Mouse (Mus musculus): ENCODE data around the gene Dgki. TPM values are rescaled to one million over a fixed set of nuclear protein-coding genes. Genes with fewer than 3 reads are reported as not detected.

The Dgki gene
- polyA plus RNA-seq, 1 experiment from 2014 or later: 0.97 TPM

DNA sequence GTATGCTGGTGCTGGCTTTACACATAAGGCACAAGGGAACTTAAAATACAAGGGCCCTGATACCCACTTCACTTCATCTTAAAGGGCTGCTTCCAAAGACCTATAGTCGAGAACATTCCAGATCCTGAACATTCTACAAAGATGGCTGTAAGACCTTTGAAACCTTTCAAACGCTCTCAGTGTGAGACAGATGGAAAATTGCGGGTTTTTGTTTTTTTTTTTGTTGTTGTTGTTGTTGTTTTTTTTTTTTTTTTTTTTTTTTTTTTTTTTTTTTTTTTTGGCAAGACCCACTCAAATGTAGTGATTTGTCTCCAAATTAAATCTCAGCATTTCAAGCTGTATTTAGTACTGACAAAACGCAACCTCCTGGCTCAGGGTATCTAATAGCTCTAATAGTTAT is 32.0 kb downstream of the Dgki start:
- ATAC-seq (ENCODE audit: insufficient number of reproducible peaks, low FRiP score, low TSS enrichment, low read depth) (no peak), DNase-seq (ENCODE audit: low spot score) (no peak)
- Histone ChIP-seq H3K9me3 (ENCODE audit: control insufficient read depth, low read length) (no peaks in the 10 kb centered on the region), H3K36me3 (ENCODE audit: control insufficient read depth, insufficient read depth, low read length) (no peaks in the 10 kb centered on the region), H3K4me3 (ENCODE audit: low read depth, low read length) (no peak overlapping the region), H3K4me2 (ENCODE audit: low read depth, severe bottlenecking) (no peak overlapping the region), H3K9ac (ENCODE audit: low read length) (no peak overlapping the region), H3K27me3 (ENCODE audit: control insufficient read depth, insufficient read depth, low read length) (no peaks in the 10 kb centered on the region), H3K27ac (replicated peaks; ENCODE audit: low read depth, low read length) (no peak overlapping the region), H3K4me1 (ENCODE audit: control insufficient read depth, insufficient read depth, low read length) (no peaks in the 10 kb centered on the region)
- WGBS: 93% methylated on average over 4 of the region's 4 CpGs

DNA sequence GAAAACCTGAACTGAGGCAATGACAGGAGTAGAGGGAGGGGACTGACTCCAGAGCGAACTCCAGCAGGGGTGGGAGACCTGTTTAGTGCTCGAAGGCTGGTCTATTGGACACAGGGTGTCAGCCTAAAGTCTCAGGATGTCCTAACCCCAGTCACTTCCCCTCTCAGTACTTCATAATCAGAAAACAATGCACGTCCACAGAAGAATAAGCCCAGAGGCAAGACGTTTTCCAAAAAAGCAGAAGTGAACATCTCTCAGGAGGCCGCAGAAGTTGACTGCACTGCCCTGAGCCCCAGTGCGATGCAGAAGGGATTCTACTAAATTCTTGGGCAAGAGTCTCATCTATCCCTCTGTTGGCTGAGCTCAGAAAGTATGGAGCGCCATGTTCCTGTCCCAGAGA is 37.5 kb downstream of the Dgki start:
- Histone ChIP-seq H3K4me3 (ENCODE audit: low read depth, low read length) (no peak overlapping the region), H3K36me3 (ENCODE audit: control insufficient read depth, insufficient read depth, low read length) (no peaks in the 10 kb centered on the region), H3K4me1 (ENCODE audit: control insufficient read depth, insufficient read depth, low read length) (no peaks in the 10 kb centered on the region), H3K9me3 (ENCODE audit: control insufficient read depth, low read length) (no peaks in the 10 kb centered on the region), H3K27ac (replicated peaks; ENCODE audit: low read depth, low read length) (no peak overlapping the region), H3K9ac (ENCODE audit: low read length) (no peak overlapping the region), H3K27me3 (ENCODE audit: control insufficient read depth, insufficient read depth, low read length) (no peaks in the 10 kb centered on the region), H3K4me2 (ENCODE audit: low read depth, severe bottlenecking) (no peak overlapping the region)
- ATAC-seq (ENCODE audit: insufficient number of reproducible peaks, low FRiP score, low TSS enrichment, low read depth): no peak
- no peak for DNase-seq (ENCODE audit: low spot score)
- 82% methylated on average over 7 of the region's 7 CpGs for WGBS

DNA sequence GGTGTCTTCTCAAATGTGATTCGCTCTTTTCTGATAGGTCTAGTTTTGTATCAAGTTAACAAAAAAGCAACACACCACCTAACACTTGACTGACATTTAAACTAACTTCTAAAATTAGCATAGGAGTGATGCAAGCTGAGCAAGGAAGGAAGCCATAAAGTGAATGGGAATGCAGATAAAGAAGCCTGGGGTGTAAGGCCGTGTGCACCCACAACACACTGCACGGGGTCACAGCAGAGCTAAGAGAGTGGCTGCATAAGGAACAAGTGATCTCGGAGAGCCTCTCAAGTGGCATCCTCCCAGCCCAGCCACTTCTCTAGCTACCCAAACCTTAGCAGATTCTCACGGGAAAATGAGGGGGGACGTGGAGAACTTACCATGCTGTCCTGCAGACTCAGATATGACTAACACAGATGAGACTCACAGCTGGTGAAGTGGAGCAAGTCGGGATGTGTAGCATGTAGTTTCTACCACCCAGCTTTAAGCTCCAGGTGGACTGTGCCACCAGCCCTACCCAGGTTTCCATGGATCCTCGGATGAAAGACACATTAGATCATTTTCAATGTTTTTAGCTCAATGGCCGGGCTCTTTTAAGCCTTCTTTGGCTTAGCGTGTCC is 38.6 kb downstream of the Dgki start:
- H3K9me3 ChIP-seq (ENCODE audit: control insufficient read depth, low read length): no peaks in the 10 kb centered on the region
- no peak overlapping the region for H3K4me2 ChIP-seq (ENCODE audit: low read depth, severe bottlenecking)
- no peaks in the 10 kb centered on the region for H3K36me3 ChIP-seq (ENCODE audit: control insufficient read depth, insufficient read depth, low read length)
- no peaks in the 10 kb centered on the region for H3K27me3 ChIP-seq (ENCODE audit: control insufficient read depth, insufficient read depth, low read length)
- DNase-seq (ENCODE audit: low spot score): no peak
- 86% methylated on average over 10 of the region's 10 CpGs for WGBS
- H3K27ac ChIP-seq (replicated peaks; ENCODE audit: low read depth, low read length): no peak overlapping the region
- H3K4me1 ChIP-seq (ENCODE audit: control insufficient read depth, insufficient read depth, low read length): no peaks in the 10 kb centered on the region
- no peak overlapping the region for H3K9ac ChIP-seq (ENCODE audit: low read length)
- ATAC-seq (ENCODE audit: insufficient number of reproducible peaks, low FRiP score, low TSS enrichment, low read depth): no peak
- no peak overlapping the region for H3K4me3 ChIP-seq (ENCODE audit: low read depth, low read length)

DNA sequence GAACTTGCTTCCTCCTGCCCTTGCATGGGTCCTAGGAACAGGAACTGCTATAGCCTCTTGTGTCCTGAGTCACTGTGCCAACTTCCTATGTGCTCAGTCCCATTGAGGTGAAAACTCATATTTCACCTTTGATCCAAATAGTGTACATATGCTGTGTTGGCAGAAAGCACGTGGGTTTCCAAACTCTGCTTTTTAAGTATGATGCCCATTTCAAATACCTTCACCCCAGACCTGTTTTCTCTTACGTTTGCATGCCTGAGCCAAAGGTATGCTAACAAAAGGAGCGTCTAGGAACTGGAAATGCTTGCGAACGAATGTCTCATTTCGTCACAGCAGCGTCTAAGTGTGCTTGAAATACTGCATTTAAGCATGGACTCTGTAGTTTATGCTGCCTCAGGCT is 41.3 kb downstream of the Dgki start:
- no peak overlapping the region for H3K27ac ChIP-seq (replicated peaks; ENCODE audit: low read depth, low read length)
- no peaks in the 10 kb centered on the region for H3K9me3 ChIP-seq (ENCODE audit: control insufficient read depth, low read length)
- H3K4me2 ChIP-seq (ENCODE audit: low read depth, severe bottlenecking): no peak overlapping the region
- 88% methylated on average over 7 of the region's 7 CpGs for WGBS
- DNase-seq (ENCODE audit: low spot score) (no peak), ATAC-seq (ENCODE audit: insufficient number of reproducible peaks, low FRiP score, low TSS enrichment, low read depth) (no peak)
- 0 out of 2 replicates have a peak, but pooled peaks cover under 1% of the 10 kb centered on the region for H3K4me1 ChIP-seq (ENCODE audit: control insufficient read depth, insufficient read depth, low read length)
- H3K36me3 ChIP-seq (ENCODE audit: control insufficient read depth, insufficient read depth, low read length): no peaks in the 10 kb centered on the region
- H3K4me3 ChIP-seq (ENCODE audit: low read depth, low read length): no peak overlapping the region
- H3K9ac ChIP-seq (ENCODE audit: low read length): no peak overlapping the region
- no peaks in the 10 kb centered on the region for H3K27me3 ChIP-seq (ENCODE audit: control insufficient read depth, insufficient read depth, low read length)

DNA sequence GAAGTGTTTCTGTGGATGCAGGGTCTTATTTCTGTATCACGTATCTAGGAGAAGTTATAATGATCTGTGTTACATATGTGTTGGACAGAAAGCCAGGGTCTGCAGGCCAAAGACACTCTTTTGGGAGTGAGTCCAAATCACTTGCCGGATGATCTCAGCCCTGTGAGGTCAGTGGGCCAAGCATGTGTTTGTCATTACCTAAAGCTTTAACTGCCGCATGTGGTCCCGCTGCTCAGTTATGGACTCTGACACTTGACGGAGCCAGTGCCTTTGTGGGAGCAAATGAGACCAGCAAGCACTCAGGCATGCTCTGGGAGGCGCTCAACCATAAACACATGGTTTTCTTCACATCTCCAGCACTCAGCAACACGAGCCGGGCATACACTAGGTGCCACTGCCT is 45.8 kb downstream of the Dgki start:
- H3K9ac ChIP-seq (ENCODE audit: low read length): no peak overlapping the region
- no peaks in the 10 kb centered on the region for H3K27me3 ChIP-seq (ENCODE audit: control insufficient read depth, insufficient read depth, low read length)
- DNase-seq (ENCODE audit: low spot score) (peak; percentile 79), ATAC-seq (ENCODE audit: insufficient number of reproducible peaks, low FRiP score, low TSS enrichment, low read depth) (peak; percentile 88)
- no peaks in the 10 kb centered on the region for H3K36me3 ChIP-seq (ENCODE audit: control insufficient read depth, insufficient read depth, low read length)
- H3K9me3 ChIP-seq (ENCODE audit: control insufficient read depth, low read length): no peaks in the 10 kb centered on the region
- 0 out of 2 replicates have a peak, but pooled peaks cover 5% of the 10 kb centered on the region for H3K4me1 ChIP-seq (ENCODE audit: control insufficient read depth, insufficient read depth, low read length)
- no peak overlapping the region for H3K4me3 ChIP-seq (ENCODE audit: low read depth, low read length)
- 9% methylated on average over 8 of the region's 8 CpGs for WGBS
- H3K27ac ChIP-seq (replicated peaks; ENCODE audit: low read depth, low read length): no peak overlapping the region
- H3K4me2 ChIP-seq (ENCODE audit: low read depth, severe bottlenecking): no peak overlapping the region

DNA sequence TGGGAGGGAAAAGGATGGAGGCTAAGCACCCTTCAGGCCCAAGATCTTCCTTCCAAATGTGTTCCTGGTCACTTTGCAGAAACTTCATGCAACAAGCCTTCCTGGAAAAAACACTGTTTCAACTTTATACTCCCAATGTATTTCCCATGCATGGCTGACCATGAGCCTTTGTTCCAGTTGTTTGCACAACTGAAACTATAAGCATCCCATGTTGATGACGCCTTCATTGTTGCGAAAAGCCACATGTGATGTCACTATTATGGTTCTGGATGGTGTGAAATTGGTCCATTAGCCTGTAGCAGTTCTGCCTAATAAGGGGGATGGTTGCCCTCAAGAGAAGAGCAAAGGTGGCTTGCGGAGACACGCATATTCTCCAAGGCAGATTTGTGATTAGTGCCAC is 47.4 kb downstream of the Dgki start:
- Histone ChIP-seq H3K27ac (replicated peaks; ENCODE audit: low read depth, low read length) (no peak overlapping the region), H3K4me3 (ENCODE audit: low read depth, low read length) (no peak overlapping the region), H3K4me1 (ENCODE audit: control insufficient read depth, insufficient read depth, low read length) (0 out of 2 replicates have a peak, but pooled peaks cover 5% of the 10 kb centered on the region), H3K9ac (ENCODE audit: low read length) (no peak overlapping the region), H3K27me3 (ENCODE audit: control insufficient read depth, insufficient read depth, low read length) (no peaks in the 10 kb centered on the region), H3K9me3 (ENCODE audit: control insufficient read depth, low read length) (no peaks in the 10 kb centered on the region), H3K4me2 (ENCODE audit: low read depth, severe bottlenecking) (no peak overlapping the region), H3K36me3 (ENCODE audit: control insufficient read depth, insufficient read depth, low read length) (no peaks in the 10 kb centered on the region)
- no peak for DNase-seq (ENCODE audit: low spot score)
- no peak for ATAC-seq (ENCODE audit: insufficient number of reproducible peaks, low FRiP score, low TSS enrichment, low read depth)
- 91% methylated on average over 4 of the region's 4 CpGs for WGBS

DNA sequence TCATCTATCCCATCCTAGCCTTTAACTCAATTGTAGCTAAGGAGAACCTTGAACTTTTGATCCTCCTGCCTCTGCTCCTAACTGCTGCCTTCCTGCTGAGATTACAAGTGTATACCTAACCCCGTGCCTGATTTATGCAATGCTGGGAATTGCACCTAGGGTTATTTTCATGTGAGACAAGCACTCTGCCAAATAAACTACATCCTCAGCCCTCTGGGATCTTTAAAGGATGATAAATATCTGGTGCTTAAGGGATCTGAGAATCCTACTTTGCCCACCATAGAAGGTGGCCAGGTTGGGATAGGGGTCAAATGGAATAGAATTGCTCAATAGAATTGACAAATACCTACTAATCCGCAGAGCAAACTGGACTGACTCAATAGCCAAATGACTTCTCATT is 49.3 kb downstream of the Dgki start:
- Histone ChIP-seq H3K4me2 (ENCODE audit: low read depth, severe bottlenecking) (no peak overlapping the region), H3K9me3 (ENCODE audit: control insufficient read depth, low read length) (no peaks in the 10 kb centered on the region), H3K4me1 (ENCODE audit: control insufficient read depth, insufficient read depth, low read length) (0 out of 2 replicates have a peak, but pooled peaks cover 5% of the 10 kb centered on the region), H3K4me3 (ENCODE audit: low read depth, low read length) (no peak overlapping the region), H3K27me3 (ENCODE audit: control insufficient read depth, insufficient read depth, low read length) (no peaks in the 10 kb centered on the region), H3K36me3 (ENCODE audit: control insufficient read depth, insufficient read depth, low read length) (no peaks in the 10 kb centered on the region), H3K27ac (replicated peaks; ENCODE audit: low read depth, low read length) (no peak overlapping the region), H3K9ac (ENCODE audit: low read length) (no peak overlapping the region)
- ATAC-seq (ENCODE audit: insufficient number of reproducible peaks, low FRiP score, low TSS enrichment, low read depth) (no peak), DNase-seq (ENCODE audit: low spot score) (no peak)
- WGBS: 85% methylated on average over 2 of the region's 2 CpGs

DNA sequence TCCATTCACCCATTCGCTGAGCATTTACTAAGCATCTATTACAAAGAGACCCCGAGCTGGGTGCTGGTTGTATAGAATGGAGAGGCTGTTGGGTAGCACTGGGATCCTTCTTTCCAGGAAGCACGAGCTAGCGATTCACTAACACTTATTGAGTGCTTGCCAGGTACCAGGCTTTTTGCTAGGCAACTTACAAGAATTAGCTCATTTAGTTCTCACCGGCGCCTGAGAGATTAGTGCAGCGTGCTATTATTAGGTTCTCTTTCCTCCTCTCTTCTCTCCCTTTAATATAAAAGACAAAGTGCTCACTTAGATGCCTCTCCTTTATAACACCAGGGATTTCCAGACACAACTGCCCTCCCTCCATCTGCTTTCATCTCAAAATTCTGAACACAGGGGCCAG is 54.2 kb downstream of the Dgki start:
- DNase-seq (ENCODE audit: low spot score): no peak
- Histone ChIP-seq H3K4me1 (ENCODE audit: control insufficient read depth, insufficient read depth, low read length) (no peaks in the 10 kb centered on the region), H3K9ac (ENCODE audit: low read length) (no peak overlapping the region), H3K36me3 (ENCODE audit: control insufficient read depth, insufficient read depth, low read length) (no peaks in the 10 kb centered on the region), H3K27me3 (ENCODE audit: control insufficient read depth, insufficient read depth, low read length) (no peaks in the 10 kb centered on the region), H3K4me3 (ENCODE audit: low read depth, low read length) (no peak overlapping the region), H3K4me2 (ENCODE audit: low read depth, severe bottlenecking) (no peak overlapping the region), H3K27ac (replicated peaks; ENCODE audit: low read depth, low read length) (no peak overlapping the region), H3K9me3 (ENCODE audit: control insufficient read depth, low read length) (no peaks in the 10 kb centered on the region)
- WGBS: 87% methylated on average over 7 of the region's 7 CpGs
- no peak for ATAC-seq (ENCODE audit: insufficient number of reproducible peaks, low FRiP score, low TSS enrichment, low read depth)

DNA sequence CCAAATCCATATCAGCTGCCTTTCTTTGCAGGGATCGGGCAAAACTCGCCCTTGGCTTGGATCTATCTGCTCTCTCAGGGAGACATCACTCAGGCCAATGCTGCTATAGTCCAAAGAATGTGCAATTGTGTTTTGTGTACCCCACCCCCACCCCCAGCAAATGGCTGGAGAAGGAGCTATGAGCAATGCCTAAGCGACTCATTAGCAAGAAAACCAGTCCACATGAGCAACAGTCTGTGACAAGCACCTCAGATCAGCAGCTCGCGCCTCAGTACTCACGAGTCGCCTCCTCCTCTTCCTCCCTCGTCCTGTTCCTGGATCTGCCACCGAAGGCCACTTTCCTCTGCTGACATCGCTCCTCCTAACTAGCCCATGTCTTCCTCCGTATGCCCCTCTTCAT is 55.9 kb downstream of the Dgki start:
- Histone ChIP-seq H3K4me1 (ENCODE audit: control insufficient read depth, insufficient read depth, low read length) (no peaks in the 10 kb centered on the region), H3K36me3 (ENCODE audit: control insufficient read depth, insufficient read depth, low read length) (no peaks in the 10 kb centered on the region), H3K9ac (ENCODE audit: low read length) (no peak overlapping the region), H3K27ac (replicated peaks; ENCODE audit: low read depth, low read length) (no peak overlapping the region), H3K9me3 (ENCODE audit: control insufficient read depth, low read length) (no peaks in the 10 kb centered on the region), H3K4me3 (ENCODE audit: low read depth, low read length) (no peak overlapping the region), H3K4me2 (ENCODE audit: low read depth, severe bottlenecking) (no peak overlapping the region), H3K27me3 (ENCODE audit: control insufficient read depth, insufficient read depth, low read length) (no peaks in the 10 kb centered on the region)
- ATAC-seq (ENCODE audit: insufficient number of reproducible peaks, low FRiP score, low TSS enrichment, low read depth): no peak
- DNase-seq (ENCODE audit: low spot score): no peak
- WGBS: 83% methylated on average over 11 of the region's 11 CpGs

Data from limb, embryonic 11.5 days (tissue).